Mouse (Mus musculus) regulatory T cell (primary cell): Measurements from ENCODE around the gene Kcnk7.
"Not testable (repeated sequence)": the region's sequence is repeated elsewhere in the genome, so short reads cannot be mapped to it uniquely, and the experiment has no call there.

Experiments used
- in situ Hi-C: fragments of 300-600 bp; cut with MboI, MseI; formaldehyde crosslinking; loops from one replicate; pipeline ENCODE4 v1.15.1; 2025; ENCODE audit warnings: high pct_unique_total_duplicates

Gene Kcnk7

DNA sequence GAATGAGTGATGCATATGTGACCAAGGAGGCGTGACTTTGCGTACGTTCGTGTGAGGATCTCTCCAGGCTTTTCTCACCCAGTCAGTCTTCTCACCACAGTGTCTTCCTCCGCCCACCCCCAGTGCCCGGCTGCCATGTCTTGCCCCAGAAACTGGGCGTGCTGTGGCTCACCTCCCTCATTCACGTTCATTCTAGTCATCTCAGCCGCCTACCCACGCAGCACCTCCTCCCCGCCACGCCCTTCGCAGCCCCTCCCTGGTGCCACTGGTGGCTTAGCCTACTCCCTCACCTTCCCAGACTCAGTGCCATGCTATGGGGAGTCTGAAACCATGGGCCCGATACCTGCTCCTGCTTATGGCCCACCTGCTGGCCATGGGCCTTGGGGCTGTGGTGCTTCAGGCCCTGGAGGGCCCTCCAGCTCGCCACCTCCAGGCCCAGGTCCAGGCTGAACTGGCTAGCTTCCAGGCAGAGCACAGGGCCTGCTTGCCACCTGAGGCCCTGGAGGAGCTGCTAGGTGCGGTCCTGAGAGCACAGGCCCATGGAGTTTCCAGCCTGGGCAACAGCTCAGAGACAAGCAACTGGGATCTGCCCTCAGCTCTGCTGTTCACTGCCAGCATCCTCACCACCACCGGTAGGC, at the start of gene Kcnk7:
TSS of gene Kcnk7 (plus strand) at position 205 of the 638 bp plus-strand sequence.
- in situ Hi-C loops: loop anchor here (5.0 kb wide), 1 partner anchor 38 kb away; the partner anchor contains the start of gene Ltbp3

DNA sequence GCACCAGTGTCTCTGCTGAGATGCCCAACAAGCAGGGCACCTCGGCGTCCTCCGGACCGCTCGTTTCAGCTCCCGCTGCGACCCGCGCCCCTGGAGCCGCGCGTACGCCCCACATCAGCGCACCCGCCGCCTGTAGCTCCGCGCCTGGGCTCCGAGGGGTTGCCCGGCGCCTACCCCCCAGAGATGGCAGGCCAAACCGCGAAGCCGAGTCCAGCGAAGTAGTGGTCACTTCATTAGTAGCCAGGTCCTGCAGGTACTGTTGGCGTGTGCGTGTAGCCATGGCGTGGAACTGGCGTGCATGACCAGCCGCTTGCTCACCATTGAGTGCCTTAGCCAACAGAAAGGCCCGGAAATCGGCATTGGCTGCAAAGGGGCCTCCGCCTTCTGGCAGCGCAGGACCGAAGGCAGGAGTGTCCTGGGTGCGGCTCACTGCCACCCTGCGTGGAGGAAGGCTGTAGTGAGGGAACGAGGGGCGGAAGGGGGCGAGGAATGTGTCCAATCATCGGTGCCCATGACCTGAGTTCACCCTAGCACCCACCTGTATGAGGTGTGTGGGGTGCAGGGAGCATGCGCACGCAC, 49.4 kb upstream of the Kcnk7 start:
- in situ Hi-C loops: no loop called here

DNA sequence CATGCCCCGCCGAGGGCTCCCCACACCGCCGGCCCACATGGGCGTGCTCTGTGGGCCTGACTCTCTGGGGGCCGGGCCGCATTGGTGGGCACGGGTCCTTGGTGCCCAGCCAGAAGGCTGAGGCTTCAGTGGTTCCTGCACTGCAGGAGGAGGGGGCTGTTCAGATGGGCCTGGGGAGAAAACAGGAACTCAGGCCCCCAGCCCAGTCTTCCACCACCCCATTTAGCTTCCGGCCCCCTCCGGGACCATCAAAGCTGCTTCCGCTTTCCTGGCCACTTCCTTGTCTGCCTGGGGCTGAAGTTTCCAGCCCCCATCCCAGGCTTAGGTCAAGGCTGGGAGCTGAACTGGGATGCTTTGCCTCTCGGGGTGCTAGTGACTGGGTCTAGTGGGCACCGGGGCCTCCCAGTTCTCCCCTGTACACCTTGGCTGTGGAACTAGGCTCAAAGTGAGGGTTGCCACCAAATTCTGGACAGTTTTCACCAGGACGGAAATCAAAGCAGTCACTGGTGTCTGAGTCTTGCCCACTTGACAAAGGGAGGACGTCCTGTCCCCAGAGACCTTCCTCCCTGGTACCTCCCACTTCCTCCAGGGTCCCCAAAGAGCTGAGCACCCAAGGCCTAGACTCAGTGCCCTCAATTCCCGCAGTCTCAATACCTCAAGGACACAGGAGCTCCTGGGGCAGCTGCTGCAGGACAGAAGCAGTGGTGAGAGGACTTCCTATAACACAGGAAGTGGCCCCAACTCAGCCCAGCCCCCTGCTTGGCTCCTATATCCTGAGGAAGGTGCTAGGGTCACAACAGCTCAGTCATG, 43.0 kb upstream of the Kcnk7 start:
- in situ Hi-C loops: loop anchor here (10.0 kb wide), 1 partner anchor 56 kb away; the partner anchor contains the start of gene Rnaseh2c

DNA sequence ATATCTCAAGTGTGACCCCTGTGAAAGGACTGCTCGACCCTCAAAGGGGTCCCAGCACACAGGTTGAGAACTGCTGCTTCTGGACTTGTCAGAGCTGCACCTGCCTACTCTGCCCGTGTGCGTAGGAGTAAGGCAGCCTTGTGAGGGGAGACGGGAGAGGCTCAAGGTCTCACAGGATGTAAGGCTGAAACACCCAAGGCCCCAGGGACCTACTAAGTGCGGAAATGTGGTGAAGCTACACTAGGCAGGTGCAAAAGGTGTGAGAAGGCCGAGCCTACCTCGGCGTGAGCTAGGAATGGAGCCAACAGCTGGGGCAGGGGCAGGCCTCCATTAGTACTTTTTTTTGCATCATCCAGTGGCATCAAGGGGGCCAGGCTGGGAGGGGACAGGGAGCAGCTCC, 41.9 kb upstream of the Kcnk7 start:
- in situ Hi-C loops: loop anchor here (10.0 kb wide), 1 partner anchor 58 kb away; the partner anchor contains the start of gene Rnaseh2c

DNA sequence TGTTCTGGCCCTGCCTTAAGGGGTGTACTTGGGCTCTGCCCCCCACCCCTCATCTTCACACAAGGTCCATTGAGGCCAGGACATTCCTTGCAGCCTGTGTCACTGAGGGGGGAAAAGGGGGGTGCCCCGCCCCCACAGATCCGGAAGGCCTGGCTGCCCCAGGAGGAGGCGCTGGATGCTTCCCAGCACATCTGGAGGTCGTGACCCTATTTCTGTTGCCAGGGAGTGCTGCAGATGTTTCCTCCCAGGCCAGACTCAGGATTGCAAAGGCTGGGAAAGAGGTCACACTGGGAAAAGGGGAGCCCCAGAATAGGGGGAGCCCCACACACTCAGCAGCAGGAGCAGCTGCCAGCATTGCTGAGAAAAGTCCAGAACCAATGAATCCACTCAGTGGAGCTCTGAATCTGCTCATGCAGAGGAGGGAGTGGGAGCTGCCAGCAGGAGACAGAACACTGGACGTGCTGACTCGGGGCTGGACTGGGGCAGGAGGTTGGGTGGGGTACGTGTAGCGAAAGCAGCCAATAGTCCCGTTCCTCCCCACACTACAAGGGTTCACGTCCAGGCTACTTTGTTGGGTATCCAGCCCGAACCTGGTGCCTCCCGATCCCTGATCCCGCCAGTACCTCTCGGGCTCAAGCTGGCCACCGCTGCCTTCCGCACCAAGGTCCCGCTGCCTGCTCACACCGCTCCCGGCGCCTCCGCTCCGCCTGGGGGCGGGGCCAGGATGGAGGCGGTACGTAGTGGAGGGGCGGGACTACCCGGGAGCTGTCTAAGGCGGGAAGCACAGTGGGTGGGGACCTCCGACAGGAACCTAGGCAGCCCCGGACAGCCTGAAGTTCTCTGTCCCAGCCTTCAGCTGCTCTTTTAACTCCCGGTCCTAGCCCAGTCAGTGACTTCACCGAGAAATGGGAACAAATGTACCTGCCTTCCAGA, 40.9 kb upstream of the Kcnk7 start, which contains the start of gene Sipa1:
TSS of gene Sipa1 (minus strand) at position 727 of the 933 bp plus-strand sequence.
- in situ Hi-C loops: loop anchor here (10.0 kb wide), 1 partner anchor 58 kb away; the partner anchor contains the start of gene Rnaseh2c

DNA sequence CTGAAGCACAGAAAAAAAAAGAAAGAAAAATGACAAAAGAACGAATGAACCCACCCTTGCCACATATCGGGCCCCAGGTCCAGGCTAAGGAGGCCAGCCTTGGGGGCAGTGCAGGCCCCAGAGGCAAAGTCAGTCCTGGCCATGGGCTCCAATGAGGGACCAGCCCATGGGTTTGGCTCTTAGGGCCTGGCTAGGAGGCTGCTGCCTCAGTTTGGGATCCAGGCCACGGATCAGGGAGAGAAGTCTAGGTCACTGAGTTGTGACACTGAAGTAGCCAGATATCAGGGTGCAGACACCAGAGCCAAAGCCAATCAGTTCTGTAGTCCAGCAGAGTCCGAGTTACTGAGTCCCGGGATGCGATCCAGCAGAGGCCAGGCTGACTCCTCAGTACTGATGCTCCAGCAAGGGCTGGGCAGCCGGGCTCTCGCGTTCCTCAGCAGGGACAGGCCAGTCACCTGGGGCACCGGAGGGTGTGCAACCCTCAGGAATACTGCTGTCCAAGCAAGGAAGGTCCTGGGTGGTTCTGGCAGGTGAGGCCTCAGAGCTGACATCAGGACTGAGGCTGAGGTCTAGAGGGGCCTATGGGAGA, 39.4 kb upstream of the Kcnk7 start:
- in situ Hi-C loops: loop anchor here (10.0 kb wide), 1 partner anchor 60 kb away; the partner anchor contains the start of gene Rnaseh2c

DNA sequence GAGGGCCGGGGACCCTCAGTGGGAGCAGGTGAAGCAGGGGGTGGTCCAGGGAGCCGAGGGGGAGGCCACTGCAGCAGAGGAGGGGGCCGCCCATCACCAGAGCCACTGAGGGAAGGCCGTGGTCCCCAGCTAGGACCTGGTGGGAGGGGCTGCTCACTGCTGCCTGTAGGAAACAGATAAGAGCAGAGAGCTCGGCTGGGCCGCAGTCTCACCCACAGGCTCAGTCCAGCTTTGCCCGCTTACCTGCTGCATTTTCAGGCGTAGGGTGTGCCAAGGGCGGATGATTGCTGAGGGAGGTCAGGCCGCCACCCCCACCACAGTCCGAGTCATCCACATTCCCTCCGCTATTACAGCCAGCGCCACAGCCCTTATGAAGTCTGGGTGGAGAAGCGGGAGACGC, 38.7 kb upstream of the Kcnk7 start:
- in situ Hi-C loops: loop anchor here (10.0 kb wide), 1 partner anchor 61 kb away; the partner anchor contains the start of gene Rnaseh2c

DNA sequence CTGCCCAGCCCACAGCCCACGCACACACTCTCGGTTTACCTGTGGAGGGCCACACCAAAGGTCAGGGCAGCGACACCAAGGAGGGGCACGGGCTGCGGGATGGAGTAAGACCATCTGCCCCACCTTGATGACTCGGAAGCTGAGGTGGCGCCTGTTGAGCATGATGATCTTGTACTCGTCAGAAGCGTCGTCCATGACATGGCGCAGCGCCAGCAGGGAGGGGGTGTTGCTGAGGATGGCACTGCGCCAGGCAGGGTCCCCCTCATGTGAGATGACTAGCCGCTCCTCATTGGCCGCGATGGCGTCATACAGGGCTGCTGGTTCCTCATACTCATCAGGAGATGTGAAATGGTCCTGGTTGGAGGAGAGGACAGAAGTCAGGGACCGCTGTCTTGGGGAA, 37.8 kb upstream of the Kcnk7 start:
- in situ Hi-C loops: loop anchor here (10.0 kb wide), 1 partner anchor 62 kb away; the partner anchor contains the start of gene Rnaseh2c

DNA sequence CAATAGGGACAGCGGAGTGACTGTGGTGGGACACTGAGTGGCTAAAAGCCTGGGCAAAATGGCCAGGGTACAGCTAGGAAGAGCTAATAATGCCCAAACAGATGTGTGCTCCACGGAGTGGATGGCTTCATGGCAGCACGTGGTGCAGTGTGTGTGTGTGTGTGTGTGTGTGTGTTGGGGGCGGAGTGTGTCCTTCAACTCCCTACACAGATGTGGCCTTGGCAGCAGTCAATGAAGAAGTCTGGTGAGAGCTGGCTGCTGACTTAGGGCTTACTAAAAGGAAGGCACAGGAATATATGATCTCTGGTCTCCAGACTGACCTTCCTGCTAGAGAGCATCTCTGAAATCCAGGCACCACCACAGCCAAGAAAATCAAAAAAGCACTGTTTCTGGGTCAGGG, 35.8 kb upstream of the Kcnk7 start:
- in situ Hi-C loops: loop anchor here (10.0 kb wide), 1 partner anchor 64 kb away; the partner anchor contains the start of gene Rnaseh2c

DNA sequence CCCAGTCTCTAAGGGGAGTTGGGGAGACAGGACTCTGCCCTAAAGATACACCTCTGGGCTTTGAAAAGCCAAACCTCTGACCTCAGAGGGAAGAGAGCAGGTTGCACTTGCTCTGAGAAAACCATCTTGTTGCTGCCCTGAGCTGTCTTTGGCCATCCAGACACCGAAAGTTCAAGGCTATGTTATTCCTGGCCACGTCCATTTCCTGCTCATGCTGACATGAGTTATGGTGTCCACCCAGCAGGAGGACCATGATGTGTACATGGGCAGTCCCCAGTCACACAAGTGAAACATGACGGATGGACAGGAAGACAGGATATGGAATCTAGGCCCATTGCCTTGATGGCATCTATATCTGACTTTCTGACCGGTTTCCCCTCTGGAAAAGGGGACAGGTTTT, 23.7 kb upstream of the Kcnk7 start:
- in situ Hi-C loops: no loop called here

DNA sequence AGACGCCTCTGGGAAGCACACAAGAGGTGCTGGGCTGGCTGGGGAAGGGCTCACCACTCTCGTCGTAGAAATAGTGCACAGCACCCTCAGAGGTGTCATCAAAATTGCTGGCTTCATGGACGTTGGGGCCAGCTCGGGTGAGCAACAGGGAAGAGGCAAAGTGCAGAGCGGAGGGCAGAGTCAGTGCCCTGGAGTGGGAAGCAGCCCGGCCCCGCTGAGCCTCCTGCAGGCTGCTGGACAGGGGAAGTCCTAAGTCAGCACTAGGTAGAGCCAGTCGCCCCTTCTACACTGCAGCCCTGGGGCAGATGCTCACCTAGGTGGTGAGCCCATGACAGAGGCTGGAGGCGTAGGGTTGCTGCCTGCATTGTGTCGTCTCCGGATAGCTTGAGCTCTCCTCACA, 19.9 kb upstream of the Kcnk7 start:
- in situ Hi-C loops: no loop called here

DNA sequence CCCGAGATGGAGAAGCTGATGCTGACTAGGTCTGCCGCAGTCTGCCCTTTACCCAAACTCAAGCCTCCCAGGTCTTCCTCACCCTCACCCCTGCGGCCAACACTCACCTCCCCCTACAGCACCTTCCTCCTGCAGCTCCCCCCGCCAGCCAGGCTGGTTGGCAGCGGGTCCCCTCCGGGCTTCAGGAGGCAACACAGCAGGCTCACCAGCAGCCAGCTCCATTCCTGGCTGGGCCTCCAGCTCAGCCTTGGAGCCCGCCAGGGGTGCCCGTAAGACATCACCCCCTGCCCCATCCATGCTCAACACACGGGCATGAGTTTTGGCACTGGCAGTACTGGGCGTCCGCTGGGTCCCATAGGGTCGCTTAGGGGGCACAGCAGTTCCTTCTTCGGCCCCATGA, 19.2 kb upstream of the Kcnk7 start:
- in situ Hi-C loops: no loop called here

DNA sequence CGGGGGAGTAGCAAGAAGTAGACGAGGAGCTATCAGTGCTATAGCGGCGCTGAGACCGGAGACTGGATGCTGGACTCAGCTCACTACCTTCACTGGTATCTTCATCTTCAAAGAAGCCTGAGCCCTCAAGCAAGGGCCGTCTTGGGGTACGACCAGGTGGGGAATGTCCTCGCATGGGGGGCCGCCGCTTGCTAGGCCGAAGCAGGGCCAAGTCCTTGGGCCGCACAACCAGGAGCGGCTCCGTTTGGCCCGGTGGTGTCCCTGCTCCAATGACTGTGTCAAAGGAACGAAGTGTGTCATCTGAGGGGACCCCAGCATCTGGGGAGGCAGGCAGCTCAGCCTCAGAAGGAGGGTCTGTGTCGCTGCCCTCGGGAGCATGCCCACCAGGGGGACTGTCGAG, 18.7 kb upstream of the Kcnk7 start:
- in situ Hi-C loops: no loop called here

DNA sequence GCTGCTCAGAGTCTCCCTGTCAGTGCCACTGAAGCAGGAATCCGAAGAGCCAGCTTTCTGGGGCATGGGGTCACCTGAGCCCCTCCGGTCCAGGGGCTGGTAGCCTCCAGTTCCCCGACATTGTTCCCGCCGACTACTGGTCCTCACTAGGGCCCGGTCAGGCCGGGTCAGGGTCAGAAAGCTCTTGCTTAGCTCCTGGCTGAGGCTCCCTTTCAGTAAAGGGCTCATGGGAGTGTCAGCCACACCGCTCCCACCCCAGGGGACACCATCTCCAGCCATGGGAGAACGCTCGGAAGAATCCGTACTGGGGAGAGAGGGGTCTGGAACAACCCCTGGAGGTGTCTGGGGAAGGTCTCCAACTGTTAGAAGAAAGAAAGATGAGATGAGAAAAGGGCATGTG, 18.3 kb upstream of the Kcnk7 start:
- in situ Hi-C loops: no loop called here

DNA sequence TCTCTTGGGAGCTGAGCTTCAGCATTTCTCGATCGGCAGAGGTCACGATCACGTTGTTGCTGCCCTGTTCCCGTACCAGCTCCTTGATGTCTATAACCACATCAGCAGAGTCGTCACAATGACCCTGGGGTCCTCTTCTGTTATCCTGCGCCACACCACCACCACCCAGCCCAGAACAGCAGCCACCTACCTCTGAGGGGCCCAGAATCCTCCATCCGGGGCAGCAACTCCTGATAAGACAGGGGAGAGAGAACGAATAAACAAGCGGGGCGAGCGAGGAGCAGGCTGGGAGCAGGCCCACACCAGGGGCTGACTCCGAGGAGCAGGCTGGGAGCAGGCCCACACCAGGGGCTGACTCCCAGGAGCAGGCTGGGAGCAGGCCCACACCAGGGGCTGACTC, 17.7 kb upstream of the Kcnk7 start:
- in situ Hi-C loops: no loop called here

DNA sequence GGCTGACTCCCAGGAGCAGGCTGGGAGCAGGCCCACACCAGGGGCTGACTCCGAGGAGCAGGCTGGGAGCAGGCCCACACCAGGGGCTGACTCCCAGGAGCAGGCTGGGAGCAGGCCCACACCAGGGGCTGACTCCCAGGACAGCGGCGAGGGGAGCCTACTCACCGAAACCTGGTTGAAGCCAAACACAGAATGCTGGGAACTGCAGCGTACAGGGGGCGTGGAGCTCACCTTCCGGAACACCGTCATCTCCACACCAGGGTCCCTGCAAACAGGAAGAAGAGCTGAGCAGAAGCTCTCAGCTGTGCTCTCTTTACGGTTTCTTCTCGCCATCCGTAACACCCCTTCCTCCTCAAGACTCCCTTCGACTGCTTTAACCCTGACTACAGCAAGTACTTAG, 17.2 kb upstream of the Kcnk7 start:
- in situ Hi-C loops: not testable (repeated sequence)

DNA sequence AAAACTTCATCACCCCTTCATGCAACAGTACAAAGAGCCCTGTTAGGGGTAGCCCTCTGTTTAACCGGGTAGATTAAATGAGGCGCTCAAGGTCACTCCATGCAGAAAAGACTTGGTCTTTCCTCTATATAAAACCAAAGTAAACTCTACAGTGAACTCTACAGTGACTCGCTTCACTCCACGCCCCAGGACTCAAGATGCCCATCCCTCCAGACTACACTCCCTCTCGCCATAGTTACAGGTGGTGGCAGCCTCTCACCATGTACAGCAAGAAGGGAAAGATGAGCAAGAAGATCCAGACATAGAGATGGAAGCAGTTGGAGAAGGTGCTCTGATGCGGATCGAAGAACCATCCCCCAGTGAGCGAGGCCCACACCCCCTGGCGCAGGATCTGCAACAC, 16.4 kb upstream of the Kcnk7 start:
- in situ Hi-C loops: no loop called here

DNA sequence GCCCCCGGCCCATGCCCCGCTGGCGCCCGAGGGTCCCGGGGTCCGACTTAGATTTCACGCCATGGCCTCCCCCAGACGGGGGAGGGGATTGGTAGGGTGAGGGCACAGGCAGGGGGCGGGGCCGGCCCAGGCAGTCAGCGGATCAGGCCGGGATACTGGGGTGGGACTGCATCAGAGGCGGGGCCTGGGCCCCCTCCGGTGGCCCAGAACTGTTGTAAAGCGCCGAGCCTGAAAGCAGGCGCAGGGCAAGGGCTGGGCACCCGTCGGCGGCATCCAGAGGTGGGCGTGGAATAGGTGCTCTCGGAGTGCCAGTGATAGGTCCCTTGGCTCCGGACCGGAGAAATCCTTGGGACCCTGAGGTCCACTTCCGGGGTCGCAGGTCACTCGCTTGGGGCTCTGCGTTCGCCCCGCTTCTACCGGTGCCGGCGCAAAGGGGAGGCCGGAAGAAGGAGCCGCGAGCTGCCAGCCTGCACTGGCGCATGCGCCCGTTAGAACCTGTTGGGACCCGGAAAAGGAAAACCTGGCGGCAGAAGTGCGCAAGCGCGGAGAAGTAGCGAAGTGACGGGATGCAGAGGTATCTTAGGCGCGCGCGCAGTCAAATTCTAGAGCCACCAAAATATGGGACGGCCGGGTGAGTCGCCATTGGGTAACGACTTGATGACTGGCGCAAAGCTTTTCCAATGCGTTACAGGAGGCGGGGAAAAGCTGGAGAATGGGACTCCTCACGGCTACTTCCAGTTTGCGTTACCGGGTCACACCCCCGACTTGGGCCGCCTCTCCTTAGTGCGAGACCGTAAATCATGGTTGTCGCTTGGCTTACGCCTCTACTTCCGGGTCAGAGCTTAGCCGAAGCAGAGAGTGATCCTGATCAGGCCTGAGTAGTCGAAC, 15.7 kb upstream of the Kcnk7 start, which contains the start of the genes Map3k11 and Pcnx3:
TSS of gene Map3k11 (plus strand) at position 543 of the 888 bp plus-strand sequence.
TSS of gene Pcnx3 (minus strand) at position 709 of the 888 bp plus-strand sequence.
- in situ Hi-C loops: no loop called here

DNA sequence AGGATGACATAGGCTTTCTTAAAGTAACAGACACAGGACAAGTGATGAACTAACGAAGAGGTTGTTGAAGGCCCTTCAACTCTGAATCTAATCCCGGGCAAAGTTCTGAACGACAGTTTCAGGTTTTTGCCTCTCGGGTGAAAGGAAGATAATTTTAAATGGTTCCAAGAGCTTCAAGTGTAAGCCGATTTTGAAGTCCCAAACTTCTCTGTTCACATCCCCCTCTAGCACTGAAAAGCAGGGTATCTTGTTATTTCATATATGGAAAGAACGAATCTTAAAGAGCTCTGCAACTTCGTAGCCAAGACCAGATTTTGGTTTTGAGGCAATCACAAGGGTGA, 15.1 kb upstream of the Kcnk7 start:
- in situ Hi-C loops: no loop called here
